Mouse (Mus musculus) erythroblast, adult 5-6 weeks (primary cell): Measurements from ENCODE around the gene Cacna2d4. TPM values are rescaled to one million over a fixed set of nuclear protein-coding genes. Genes with fewer than 3 reads are reported as not detected.

ENCODE experiments used
- total RNA-seq, 2 experiments: library from RNA; stranded (forward) in 1 of 2; stranded (reverse) in 1 of 2; fragments of 150-400 nt in 1 of 2; fragments of 200-764, 138-1000 nt in 1 of 2; gene quantifications; 2 replicates each; pipeline versions ENCODE4 v1.2.3 to v1.2.4; 2015 to 2017; ENCODE audit warnings: low replicate concordance in 2 of 2

The Cacna2d4 gene
- total RNA-seq, 2 experiments from 2014 or later = not detected

Other genes with a start within 250 kb of the Cacna2d4 start
- 1.2 and 2.1 TPM in 2 replicates for gene Dcp1b, start 61.3 kb upstream of the Cacna2d4 start, total RNA-seq (2015; ENCODE audit: low replicate concordance)
- 1.4 and 3.3 TPM in 2 replicates for gene Dcp1b, start 61.3 kb upstream of the Cacna2d4 start, total RNA-seq (2017; ENCODE audit: low replicate concordance)
- gene Cacna1c, start 40.1 kb upstream of the Cacna2d4 start, total RNA-seq (2015; ENCODE audit: low replicate concordance) = 0.21 TPM in 1 of 2 replicates, not detected in the other
- 0.09 TPM in 1 of 2 replicates, not detected in the other for gene Cacna1c, start 40.1 kb upstream of the Cacna2d4 start, total RNA-seq (2017; ENCODE audit: low replicate concordance)
- gene Lrtm2, start 94.2 kb downstream of the Cacna2d4 start, total RNA-seq (2015; ENCODE audit: low replicate concordance) = not detected in 2 replicates
- gene Lrtm2, start 94.2 kb downstream of the Cacna2d4 start, total RNA-seq (2017; ENCODE audit: low replicate concordance) = not detected in 2 replicates
- gene Adipor2, start 181.2 kb downstream of the Cacna2d4 start, total RNA-seq (2015; ENCODE audit: low replicate concordance) = 29.2 and 29.7 TPM in 2 replicates
- gene Adipor2, start 181.2 kb downstream of the Cacna2d4 start, total RNA-seq (2017; ENCODE audit: low replicate concordance) = 35.7 and 40.3 TPM in 2 replicates
- 9.2 and 12.5 TPM in 2 replicates for gene Fbxl14, start 243.1 kb downstream of the Cacna2d4 start, total RNA-seq (2015; ENCODE audit: low replicate concordance)
- 10.5 and 12.0 TPM in 2 replicates for gene Fbxl14, start 243.1 kb downstream of the Cacna2d4 start, total RNA-seq (2017; ENCODE audit: low replicate concordance)